Mouse (Mus musculus) adrenal gland, adult 8-10 months (tissue): ENCODE results near the gene Nrxn3. TPM values are rescaled to one million over a fixed set of nuclear protein-coding genes. Genes with fewer than 3 reads are reported as not detected.

Experiments used
- DNase-seq: peaks from one replicate; pipeline ENCODE4 v3.0.0; 2022
- total RNA-seq, 4 experiments: library from RNA; stranded (reverse); gene quantifications; 2 replicates each; pipeline ENCODE4 v1.2.4; 2022

The Nrxn3 gene
- total RNA-seq, 4 experiments from 2014 or later, result 0.17 to 0.49 (median 0.32) TPM

- DNase-seq, result no peak
These were observed 476.3 kb downstream of the Nrxn3 start for GRCm38 (mm10) chr12:89198764-89199525.

- no peak for DNase-seq
These were observed 488.9 kb downstream of the Nrxn3 start for GRCm38 (mm10) chr12:89211608-89212007.

- no peak for DNase-seq
These were observed 517.1 kb downstream of the Nrxn3 start for GRCm38 (mm10) chr12:89239826-89240225.

DNA sequence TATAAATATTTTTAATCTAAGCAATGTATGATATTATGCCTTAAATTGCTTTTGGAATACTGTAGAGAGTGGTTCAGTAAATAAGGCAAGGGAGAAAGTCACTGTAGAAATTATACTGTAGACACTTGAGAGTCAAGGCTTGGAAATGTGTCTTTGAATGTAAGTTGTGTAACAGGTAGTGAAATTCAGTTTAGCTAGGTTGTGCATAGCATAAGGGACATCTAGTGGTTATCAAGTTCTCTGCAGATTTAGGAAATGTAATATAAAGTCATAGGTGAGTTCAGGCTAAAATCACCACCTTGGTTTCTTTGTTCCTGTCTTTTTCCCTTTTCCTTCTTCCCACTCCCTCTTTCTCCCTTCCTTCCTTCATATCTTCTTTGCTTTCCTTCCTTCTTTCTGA lies 518.9 kb downstream of the Nrxn3 start:
- DNase-seq, result no peak

DNA sequence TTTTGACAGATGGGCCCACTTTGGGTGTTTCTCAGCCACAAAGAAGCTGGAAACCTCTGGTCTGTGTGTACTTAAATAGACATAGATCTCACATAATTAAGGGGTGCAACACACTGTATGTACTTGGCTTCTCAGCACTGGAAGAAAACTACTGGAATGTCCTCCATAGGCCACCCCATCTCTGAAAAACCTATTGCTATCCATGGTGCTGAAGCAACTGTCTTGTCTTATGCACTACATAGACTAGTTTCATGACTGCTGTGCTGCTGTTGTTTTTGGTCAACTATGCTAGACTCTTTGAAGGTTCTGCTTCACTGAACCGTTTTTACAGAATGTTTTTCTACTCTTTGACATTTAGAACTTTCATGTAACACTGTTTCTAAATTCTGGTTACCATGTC lies 519.8 kb downstream of the Nrxn3 start:
- no peak for DNase-seq

DNA sequence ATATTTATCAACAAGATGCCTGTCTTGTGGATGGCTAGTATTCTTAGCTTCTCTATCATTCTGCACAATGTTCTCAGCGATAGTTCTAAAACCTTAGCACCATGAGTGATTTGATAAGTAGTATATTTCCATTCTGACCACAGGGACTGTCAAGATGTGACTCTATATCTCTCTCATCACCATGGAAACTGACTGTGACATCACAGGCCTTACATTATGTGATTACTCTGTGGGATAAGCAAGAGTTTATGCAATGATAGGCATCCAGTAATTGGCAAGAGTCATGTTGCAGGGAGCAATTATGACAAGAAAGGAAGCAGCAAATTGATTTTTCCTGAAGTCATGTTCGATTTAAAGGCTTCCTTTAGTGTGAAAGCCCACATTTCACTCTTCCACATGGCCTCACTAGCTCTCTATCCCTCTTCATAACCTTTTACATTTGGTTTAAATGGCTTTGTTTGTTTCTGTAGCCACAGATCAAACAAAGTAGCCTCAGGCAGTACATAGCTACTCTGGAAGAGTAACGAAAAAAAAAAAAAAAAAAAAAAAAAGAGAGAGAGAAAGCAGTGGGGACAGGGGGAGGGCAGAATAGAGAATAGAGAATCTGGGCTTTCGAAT lies 532.7 kb downstream of the Nrxn3 start:
- no peak for DNase-seq

DNA sequence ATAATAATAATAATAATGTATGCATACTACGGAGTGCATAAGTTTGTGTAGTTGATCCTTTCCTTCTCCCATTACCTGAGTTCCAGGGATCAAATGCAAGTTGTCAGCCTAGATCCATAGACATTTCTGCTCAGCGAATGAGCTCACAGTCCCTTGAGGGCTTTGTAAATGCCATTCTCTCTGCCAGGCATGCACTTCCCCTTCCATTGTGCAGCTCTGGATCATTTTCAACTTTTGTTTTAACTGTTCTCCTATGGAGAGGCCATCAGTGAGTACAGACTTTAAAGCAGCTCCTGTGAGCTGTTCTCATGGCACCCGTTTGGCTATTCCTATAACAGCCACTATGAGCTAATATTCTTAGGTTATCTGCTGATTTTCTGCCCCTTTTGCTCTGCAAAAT lies 536.2 kb downstream of the Nrxn3 start:
- DNase-seq, result no peak

GRCm38 (mm10) chr12:89260076-89260475 lies 537.4 kb downstream of the Nrxn3 start:
- DNase-seq, result no peak

GRCm38 (mm10) chr12:89262261-89262660 lies 539.6 kb downstream of the Nrxn3 start:
- DNase-seq, result no peak

DNA sequence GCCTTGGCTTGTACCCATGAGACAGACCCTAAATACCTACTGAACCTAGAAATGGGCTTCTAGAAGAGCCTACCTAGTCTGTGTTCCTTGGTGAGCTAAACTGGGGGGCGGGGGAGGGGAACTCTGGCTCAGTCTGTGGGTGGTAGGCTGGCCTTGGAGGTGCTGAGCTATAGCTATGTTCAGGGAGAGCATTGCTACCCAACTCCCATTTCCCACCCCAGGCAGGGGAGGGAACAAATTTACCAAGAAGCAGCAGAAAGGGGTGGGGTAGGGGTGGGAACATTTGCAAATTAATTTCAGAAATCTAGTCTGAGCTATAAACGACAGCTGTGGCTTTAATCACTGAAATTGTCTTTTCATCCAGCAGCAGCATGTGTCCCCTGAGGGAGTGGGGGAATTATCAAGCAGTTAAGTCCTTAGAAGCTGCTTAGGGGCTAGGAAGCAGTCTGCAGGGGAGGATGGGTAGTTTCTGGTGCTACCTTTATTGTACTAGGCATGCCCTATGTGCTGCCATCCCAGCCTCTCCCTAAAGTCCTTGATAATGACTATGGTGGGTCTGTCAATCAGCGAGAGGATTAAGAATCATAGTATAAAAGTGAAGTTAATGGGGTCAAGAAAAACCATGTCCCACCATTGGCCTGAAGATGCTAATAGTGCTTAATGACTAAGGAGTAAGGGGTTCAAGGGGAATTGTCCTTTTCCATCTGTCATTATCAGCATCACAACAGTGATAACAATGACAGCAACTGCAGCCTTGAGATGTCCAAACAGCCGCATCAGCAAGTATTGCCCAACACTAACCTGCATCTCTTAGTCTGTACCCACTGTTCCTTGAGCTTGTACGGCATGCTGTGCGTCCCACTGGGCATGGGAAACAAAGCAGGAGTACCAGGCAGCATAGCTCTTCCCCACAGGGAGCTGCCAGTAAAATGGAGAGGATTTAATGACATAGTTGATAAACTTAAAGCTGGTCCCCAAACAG lies 560.0 kb downstream of the Nrxn3 start:
- DNase-seq, result no peak

DNA sequence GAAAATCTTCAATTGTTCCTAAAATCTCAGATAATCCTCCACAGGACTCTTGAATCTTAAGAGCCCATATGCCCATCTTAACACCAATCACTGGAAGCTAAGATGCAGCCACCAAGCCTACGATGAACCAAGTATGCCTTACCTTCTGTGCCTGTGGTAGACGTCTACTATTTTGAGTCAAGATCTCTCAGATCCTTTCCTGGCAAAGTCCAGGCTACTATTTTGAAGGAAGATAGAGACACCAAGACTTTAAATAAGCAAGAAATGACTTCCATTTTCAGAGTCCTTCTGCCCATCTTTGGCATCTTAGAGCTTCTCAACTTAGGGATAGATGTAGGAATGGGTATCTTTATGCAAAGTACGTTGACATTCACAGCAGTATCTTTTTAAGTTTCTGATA lies 561.7 kb downstream of the Nrxn3 start:
- no peak for DNase-seq

GRCm38 (mm10) chr12:89287037-89287436 lies 564.4 kb downstream of the Nrxn3 start:
- no peak for DNase-seq

DNA sequence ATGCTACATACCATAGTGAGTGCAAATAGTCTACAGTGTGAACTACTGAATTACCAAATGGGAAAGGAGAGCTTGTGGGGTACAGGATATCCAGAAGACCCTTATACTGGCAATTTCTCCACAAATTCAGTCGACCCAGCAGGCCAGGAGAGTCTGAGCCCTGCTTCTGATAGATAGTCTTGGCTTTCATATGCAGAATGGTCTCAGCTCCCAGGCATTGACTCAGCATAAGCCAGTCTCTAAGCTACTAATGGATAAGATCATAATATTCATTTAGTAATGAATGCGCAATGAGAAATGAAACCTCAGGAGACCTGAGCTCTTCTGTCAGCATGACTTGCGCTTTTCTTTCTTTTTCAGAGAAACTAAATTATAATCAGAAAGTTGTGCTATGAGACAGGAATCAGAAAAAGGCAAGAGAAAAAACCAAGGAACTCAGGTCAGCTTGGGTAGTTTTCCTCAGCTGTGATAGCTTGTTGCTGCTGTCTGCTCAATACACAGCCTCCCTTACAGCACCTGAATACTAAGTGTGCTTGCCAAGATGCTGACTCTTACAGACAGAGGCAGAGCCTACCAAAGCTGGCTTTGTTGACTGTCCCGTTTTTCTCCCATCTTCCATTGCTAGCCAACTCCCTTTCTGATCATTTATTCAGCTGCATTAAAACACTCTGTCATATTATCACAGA lies 567.1 kb downstream of the Nrxn3 start:
- DNase-seq, result no peak

- DNase-seq, result no peak
These were observed 568.3 kb downstream of the Nrxn3 start for GRCm38 (mm10) chr12:89290736-89291574.

DNA sequence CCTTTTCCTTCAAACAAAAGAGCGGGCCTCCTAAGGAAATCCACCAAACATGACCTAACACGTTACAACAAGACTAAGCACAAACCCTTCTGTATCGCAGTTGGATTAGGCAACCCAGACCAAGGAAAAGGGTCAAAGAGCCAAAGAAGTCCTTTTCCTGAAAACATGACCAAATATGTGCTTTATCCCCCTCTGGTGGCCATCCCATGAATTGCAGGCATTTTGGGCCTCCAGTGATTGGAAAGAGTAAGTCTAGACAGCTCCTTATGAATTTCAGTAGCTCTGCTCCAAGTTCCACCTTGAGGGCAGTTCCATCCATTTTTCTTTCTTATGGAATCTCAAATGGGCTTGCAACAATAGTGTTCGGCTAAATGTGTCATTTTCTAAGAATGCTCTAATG lies 579.3 kb downstream of the Nrxn3 start:
- DNase-seq, result peak; percentile 35

- no peak for DNase-seq
These were observed 587.5 kb downstream of the Nrxn3 start for GRCm38 (mm10) chr12:89310200-89310599.

DNA sequence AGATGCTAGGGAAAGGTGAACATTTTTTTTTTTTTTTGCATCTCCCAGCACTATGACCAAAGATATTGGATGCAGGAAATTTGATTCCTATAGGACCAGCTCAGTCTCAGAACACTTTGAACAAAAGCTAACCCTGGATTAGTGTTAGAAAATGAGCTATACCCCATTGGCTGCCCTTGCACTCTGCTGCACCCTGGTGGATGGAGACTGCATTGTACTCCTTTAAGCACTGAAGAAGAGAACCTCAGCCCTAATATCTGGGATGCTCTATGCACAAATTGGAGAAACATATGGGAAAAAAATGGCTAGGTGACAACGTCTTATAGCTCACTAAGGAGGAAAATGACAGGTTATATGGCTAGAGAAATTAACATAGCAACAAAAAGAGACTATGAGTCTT lies 589.9 kb downstream of the Nrxn3 start:
- DNase-seq, result no peak

DNA sequence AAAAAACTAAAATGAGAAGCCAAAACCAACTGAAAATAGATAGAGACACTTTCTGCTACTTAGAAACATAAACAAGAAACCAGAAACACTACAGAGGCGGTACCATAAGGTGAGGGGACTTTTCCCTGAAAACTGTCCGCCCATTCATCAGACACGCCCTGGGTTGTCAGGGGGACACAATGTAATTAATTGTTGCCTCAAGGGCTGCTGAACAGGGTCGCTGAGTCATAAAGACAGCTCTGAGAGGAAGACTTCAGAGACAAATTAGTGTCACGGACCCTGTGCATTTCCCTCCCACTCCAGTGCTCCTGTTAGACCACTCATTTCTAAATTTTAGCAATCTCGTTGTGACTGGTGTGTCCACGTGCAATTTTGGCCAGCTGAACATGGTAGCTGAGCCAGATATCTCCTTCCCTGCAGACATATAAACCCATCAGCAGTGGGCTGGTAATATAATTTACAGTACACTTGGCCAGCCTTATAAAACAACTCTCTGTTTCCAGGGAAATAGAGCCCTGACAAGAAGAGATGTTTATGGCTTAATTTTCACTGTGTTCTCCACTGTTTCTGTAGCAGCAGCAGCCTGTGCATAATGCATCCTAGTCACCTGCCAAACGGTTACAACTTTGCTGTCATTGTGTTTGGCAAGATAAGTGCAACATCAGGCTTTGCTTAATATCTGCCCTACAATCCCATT lies 603.3 kb downstream of the Nrxn3 start:
- DNase-seq, result no peak

DNA sequence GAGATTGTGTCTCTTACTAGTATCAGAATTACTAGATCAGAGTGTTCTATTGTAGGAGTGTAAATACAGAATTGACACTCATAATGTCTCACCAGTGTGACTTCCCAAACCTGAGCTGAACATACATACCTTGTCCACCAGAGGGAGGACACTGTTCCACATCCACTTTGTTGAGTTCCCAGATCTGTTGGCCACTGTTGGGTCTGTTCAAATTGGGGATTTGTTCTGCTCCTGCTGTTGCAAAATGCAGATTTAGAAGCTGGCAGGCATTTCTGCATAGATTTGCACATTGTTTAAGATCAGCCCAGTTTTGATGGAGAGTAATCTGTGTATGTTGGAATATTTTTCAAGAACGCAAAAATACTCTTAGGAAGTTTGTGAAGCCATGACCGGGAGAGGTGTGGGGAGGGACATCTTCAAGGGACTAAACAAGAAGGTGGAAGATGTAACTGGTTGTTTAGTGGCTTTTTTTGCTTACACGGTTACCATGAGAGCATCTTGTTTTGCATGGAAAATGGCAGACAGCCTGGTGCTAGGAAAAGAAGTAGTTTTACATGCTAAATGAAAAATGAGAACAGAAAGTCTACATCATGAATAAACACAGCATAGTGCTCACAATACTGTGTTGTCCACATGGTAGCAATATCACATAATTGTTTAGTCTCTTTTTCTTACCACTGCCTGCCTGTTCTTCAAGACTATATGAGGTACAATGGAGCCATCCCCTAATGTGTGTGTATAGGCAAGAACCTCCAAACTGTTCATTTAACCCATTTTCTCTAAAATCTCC lies 609.0 kb downstream of the Nrxn3 start:
- DNase-seq, result no peak

DNA sequence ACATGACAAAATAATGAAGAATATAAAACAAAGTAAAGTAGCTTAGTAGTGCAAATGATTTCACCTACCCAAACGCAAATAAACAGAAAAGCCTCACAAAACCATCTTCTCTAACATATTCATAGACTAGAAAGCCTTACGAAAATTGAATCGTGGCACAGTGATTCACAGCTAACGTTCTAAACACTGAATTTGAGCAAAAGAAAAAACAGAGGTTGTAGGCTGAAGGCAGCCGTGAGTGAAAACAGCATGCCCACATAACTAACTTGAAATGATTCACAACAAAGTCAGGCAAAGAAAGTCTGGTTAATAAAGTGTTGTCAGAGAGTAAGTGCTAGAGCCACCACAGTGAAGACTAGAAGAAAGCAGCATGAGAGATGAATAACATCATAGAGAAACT lies 610.8 kb downstream of the Nrxn3 start:
- no peak for DNase-seq
